Mouse (Mus musculus): ENCODE results near the gene Klrb1f.

GRCm38 (mm10) chr6:129051086-129051485 is 5.4 kb downstream of the Klrb1f start:
- no peak for TF ChIP-seq POLR2A (IDR thresholded peaks at IDR 0.05; ENCODE audit: low read depth, low read length)
- TF ChIP-seq CTCF (IDR thresholded peaks at IDR 0.05; ENCODE audit: borderline replicate concordance, insufficient read depth, low read length): no peak
